ENCODE assay signal across 16 mouse cellular contexts in the genomic region with DNA sequence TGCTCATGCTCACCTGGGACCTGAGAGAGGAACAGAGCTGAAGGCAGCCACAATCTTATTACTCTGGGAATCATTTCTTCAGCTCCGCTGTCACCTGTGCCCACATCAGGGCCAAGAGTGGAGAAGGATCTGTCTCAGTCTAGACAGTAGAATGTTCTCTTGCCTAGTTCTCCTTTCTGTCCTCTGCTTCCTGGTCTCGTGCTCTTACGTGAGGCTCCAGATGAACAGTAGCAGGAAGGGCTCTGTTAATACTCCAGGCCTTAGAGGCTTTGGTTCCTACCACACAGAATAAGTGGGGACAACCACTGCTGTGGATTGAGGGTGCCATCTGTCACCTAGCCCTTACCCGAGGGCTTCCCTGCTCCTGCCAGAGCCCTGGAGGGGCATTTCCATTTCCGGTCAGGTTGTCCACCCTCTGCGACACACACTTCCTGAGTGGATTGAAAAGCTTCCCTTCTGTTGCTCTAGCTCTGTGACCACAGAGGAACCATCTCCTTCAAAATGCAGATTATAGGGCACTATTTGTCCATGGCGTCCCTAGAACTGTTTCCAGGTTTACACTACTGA. TPM values are rescaled to one million over a fixed set of nuclear protein-coding genes. Genes with fewer than 3 reads are reported as not detected.
A peak's percentile ranks its signal among the peaks of the same experiment; 100 is the strongest.
DNase-seq lines count a peak whose midpoint lies in the region; ATAC-seq and TF ChIP-seq lines count a peak whose summit lies in the region.
"Had no signal": no experiment of that assay in that cellular context is flagged by ENCODE, and none has a peak within 500 bp of the region (broad histone marks: within the 10 kb centered on the region; RNA-seq: fewer than 3 reads in every experiment).

Gene Cd300c2 (minus strand): TSS at position 407 of the 567 bp plus-strand sequence.

- DNase-seq in heart, adult 18-20 months, result peak; percentile 14 to 26
- DNase-seq in thymus, adult 2 months, result no peak
- DNase-seq in thymus, adult 18-20 months, result no peak
- DNase-seq: embryo, embryonic 11 days; forebrain, postnatal 0 days; kidney, adult 11 months; kidney, postnatal 14 days had no signal

- H3K4me3 ChIP-seq in heart, embryonic 12.5 days, result no peak within 1 kb of the TSS
- H3K4me3 ChIP-seq in thymus, adult 2 months (ENCODE audit: control insufficient read depth, insufficient read depth, low read length), result no peak within 1 kb of the TSS
- H3K4me3 ChIP-seq in liver, embryonic 16.5 days (ENCODE audit: low read depth, low read length), result no peak within 1 kb of the TSS; the same call in 1 of the 2 replicates
- H3K4me3 ChIP-seq: lung, embryonic 15.5 days; neural tube, embryonic 12.5 days had no signal

- H3K27me3 ChIP-seq in heart, embryonic 12.5 days (replicated peaks), result peaks cover 13% of the 10 kb centered on the region; the same call in 1 of the 2 replicates
- no peaks in the 10 kb centered on the region for H3K27me3 ChIP-seq in thymus, adult 2 months (ENCODE audit: control insufficient read depth, insufficient read depth, low read length)
- H3K27me3 ChIP-seq in liver, embryonic 16.5 days (ENCODE audit: control insufficient read depth, insufficient read depth, low read depth, low read length), result no peaks in the 10 kb centered on the region
- H3K27me3 ChIP-seq: lung, embryonic 15.5 days had no signal

- H3K9ac ChIP-seq in heart, embryonic 12.5 days, result no peak within 1 kb of the TSS
- H3K9ac ChIP-seq in liver, embryonic 16.5 days (ENCODE audit: low read depth, low read length), result no peak within 1 kb of the TSS
- H3K9ac ChIP-seq: forebrain, postnatal 0 days; hindbrain, embryonic 14.5 days; lung, embryonic 15.5 days; neural tube, embryonic 12.5 days had no signal

- H3K27ac ChIP-seq in heart, embryonic 12.5 days (ENCODE audit: poor library complexity, severe bottlenecking), result no peak within 1 kb of the TSS
- no peak within 1 kb of the TSS; the same call in 1 of the 2 replicates for H3K27ac ChIP-seq in thymus, adult 2 months (ENCODE audit: control insufficient read depth, insufficient read depth, low read length)
- H3K27ac ChIP-seq in liver, embryonic 16.5 days (ENCODE audit: low read length), result no peak within 1 kb of the TSS
- H3K27ac ChIP-seq: hindbrain, embryonic 14.5 days; lung, embryonic 15.5 days; neural tube, embryonic 12.5 days had no signal

- no peak within 1 kb of the TSS for H3K4me2 ChIP-seq in heart, embryonic 12.5 days
- no peak within 1 kb of the TSS for H3K4me2 ChIP-seq in liver, embryonic 16.5 days (ENCODE audit: low read depth, low read length)
- H3K4me2 ChIP-seq: hindbrain, embryonic 14.5 days; lung, embryonic 15.5 days; neural tube, embryonic 12.5 days had no signal

- WGBS in heart, embryonic 12.5 days, result 67% methylated on average over 7 of the region's 7 CpGs
- 55% methylated on average over 7 of the region's 7 CpGs for WGBS in thymus, adult 2 months
- WGBS in liver, embryonic 16.5 days (ENCODE audit: insufficient replicate concordance), result 28% methylated on average over 7 of the region's 7 CpGs

- TF ChIP-seq POLR2A in thymus, adult 2 months (IDR thresholded peaks at IDR 0.05; ENCODE audit: control insufficient read depth, extremely low read depth, insufficient read depth, low read length, poor library complexity), result no peak

- no peaks in the 10 kb centered on the region for H3K4me1 ChIP-seq in heart, embryonic 12.5 days (replicated peaks)
- H3K4me1 ChIP-seq in thymus, adult 2 months (replicated peaks; ENCODE audit: control insufficient read depth, insufficient read depth, low read length), result no peaks in the 10 kb centered on the region
- no peaks in the 10 kb centered on the region for H3K4me1 ChIP-seq in liver, embryonic 16.5 days (ENCODE audit: control insufficient read depth, low read depth, low read length)
- H3K4me1 ChIP-seq: lung, embryonic 15.5 days; neural tube, embryonic 12.5 days had no signal

- TF ChIP-seq CTCF in thymus, adult 2 months (IDR thresholded peaks at IDR 0.05; ENCODE audit: borderline replicate concordance, control insufficient read depth, extremely low read depth, insufficient read depth, low read length, poor library complexity), result no peak

- H3K36me3 ChIP-seq in heart, embryonic 12.5 days, result no peaks in the 10 kb centered on the region
- no peaks in the 10 kb centered on the region for H3K36me3 ChIP-seq in thymus, adult 2 months (ENCODE audit: control insufficient read depth, insufficient read depth, low read length)
- H3K36me3 ChIP-seq in liver, embryonic 16.5 days (ENCODE audit: control insufficient read depth, insufficient read depth), result no peaks in the 10 kb centered on the region
- H3K36me3 ChIP-seq: lung, embryonic 15.5 days; neural tube, embryonic 12.5 days had no signal

- no peak for ATAC-seq in heart, embryonic 12.5 days (ENCODE audit: insufficient number of reproducible peaks, low FRiP score)
- ATAC-seq in liver, embryonic 16.5 days (ENCODE audit: low read depth), result no peak
- no peak for ATAC-seq in erythroid progenitor cell, adult 5-6 weeks (replicated peaks; ENCODE audit: low FRiP score, poor library complexity, severe bottlenecking)
- ATAC-seq in activated CD4-positive, CD25-positive, alpha-beta regulatory T cell, adult 4 months, result no peak
- ATAC-seq: CD4-positive, CD25-positive, alpha-beta regulatory T cell, adult 4 months; forebrain, postnatal 0 days; midbrain, embryonic 16.5 days had no signal

- H3K9me3 ChIP-seq in heart, embryonic 12.5 days (replicated peaks), result no peaks in the 10 kb centered on the region
- no peaks in the 10 kb centered on the region for H3K9me3 ChIP-seq in liver, embryonic 16.5 days (replicated peaks; ENCODE audit: control insufficient read depth, low read length)
- H3K9me3 ChIP-seq: lung, embryonic 15.5 days; neural tube, embryonic 12.5 days had no signal

RNA-seq across cellular contexts. Expression of gene Cd300c2, which starts in this region (rescaled TPM):
- total RNA-seq in heart, adult 18-20 months (2021), result 1 to 10 TPM; 1.4 TPM
- polyA plus RNA-seq in heart, embryonic 12.5 days (2016; fragmentation: Nextera tagmentation; extraction: Ambion mirVana), result 0.42 and 0.87 TPM in 2 replicates
- 15.3 and 19.9 TPM in 2 replicates for polyA plus RNA-seq in thymus, adult 2 months (2012; rRNA removed)
- 9.8 and 11.1 TPM in 2 replicates for polyA plus RNA-seq in liver, embryonic 16.5 days (2015; fragmentation: Nextera tagmentation; extraction: Ambion mirVana)
- 8.0 and 12.6 TPM in 2 replicates for total RNA-seq in erythroid progenitor cell, adult 5-6 weeks (2015; ENCODE audit: low replicate concordance)
- 2.3 and 8.6 TPM in 2 replicates for total RNA-seq in erythroid progenitor cell, adult 5-6 weeks (2017; ENCODE audit: low replicate concordance)
- not detected for polyA plus RNA-seq in activated CD4-positive, CD25-positive, alpha-beta regulatory T cell, adult 4 months (2017; shearing (Covaris generic))

Comparison
In these comparisons a context has a peak if more than half of its experiments do, and no peak if none do; other contexts are left out.
1. DNase-seq: peak in heart, adult 18-20 months (2 of 2); none in thymus, adult 2 months (single experiment) and thymus, adult 18-20 months (0 of 2).